Mouse (Mus musculus) MEL (cell line): ENCODE data around the gene Traf3ip2. TPM values are rescaled to one million over a fixed set of nuclear protein-coding genes. Genes with fewer than 3 reads are reported as not detected.

ENCODE experiments used
- DNase-seq: peaks from one replicate; pipeline ENCODE4 v3.0.0; 2011; ENCODE audit warnings: low read depth, low spot score
- H3K27ac ChIP-seq: 2 replicates; pipeline ENCODE4 v1.5.1; 2012; ENCODE audit warnings: low read depth, mild to moderate bottlenecking, control low read depth, low read length, moderate library complexity; ENCODE audit not compliant: control insufficient read depth
- H3K27me3 ChIP-seq, 2 experiments: fragments of 150-350 bp in 1 of 2; sonication (generic) in 1 of 2; 2 replicates each; pipeline ENCODE4 v1.6.1; 2012; ENCODE audit warnings: low read length in 2 of 2, mild to moderate bottlenecking in 2 of 2, improper control_type of control experiment in 1 of 2, moderate library complexity in 1 of 2; ENCODE audit not compliant: insufficient read depth in 2 of 2, control insufficient read depth in 1 of 2
- H3K36me3 ChIP-seq, 2 experiments: 2 replicates each; pipeline ENCODE4 v1.6.1; 2012 to 2014; ENCODE audit warnings: low read length in 2 of 2, improper control_type of control experiment in 1 of 2, inconsistent platforms in 1 of 2, mild to moderate bottlenecking in 1 of 2; ENCODE audit not compliant: insufficient read depth in 2 of 2, control insufficient read depth in 1 of 2
- H3K4me1 ChIP-seq, 2 experiments: fragments of 150-350 bp in 1 of 2; sonication (generic) in 1 of 2; 2 replicates each; pipeline ENCODE4 v1.6.1; 2012; ENCODE audit warnings: low read length in 2 of 2, improper control_type of control experiment in 1 of 2, mild to moderate bottlenecking in 1 of 2; ENCODE audit not compliant: insufficient read depth in 2 of 2, control insufficient read depth in 1 of 2
- H3K4me3 ChIP-seq, 2 experiments: fragments of 150-350 bp in 1 of 2; sonication (generic) in 1 of 2; 2 replicates each; pipeline ENCODE4 v1.5.1; 2012; ENCODE audit warnings: low read depth in 2 of 2, low read length in 2 of 2, mild to moderate bottlenecking in 2 of 2, moderate library complexity in 2 of 2, control low read depth in 1 of 2, improper control_type of control experiment in 1 of 2; ENCODE audit not compliant: control insufficient read depth in 1 of 2, insufficient read depth in 1 of 2
- H3K79me2 ChIP-seq: 2 replicates; pipeline ENCODE4 v1.6.1; 2012; ENCODE audit warnings: mild to moderate bottlenecking, low read length, moderate library complexity; ENCODE audit not compliant: control insufficient read depth, poor library complexity, insufficient read depth
- H3K9ac ChIP-seq: 2 replicates; pipeline ENCODE4 v1.6.1; 2012; ENCODE audit warnings: low read depth, mild to moderate bottlenecking, control low read depth, low read length, moderate library complexity; ENCODE audit not compliant: control insufficient read depth, poor library complexity, severe bottlenecking
- H3K9me3 ChIP-seq: fragments of 150-350 bp; sonication (generic); replicated peaks from 2 replicates; pipeline ENCODE4 v1.6.1; 2012; ENCODE audit warnings: mild to moderate bottlenecking, low read length, improper control_type of control experiment, moderate library complexity; ENCODE audit not compliant: insufficient read depth
- BHLHE40 ChIP-seq: IDR thresholded peaks from 2 replicates; pipeline ENCODE4 v1.6.1; 2012; ENCODE audit warnings: low read depth, mild to moderate bottlenecking, inconsistent platforms, low read length, improper control_type of control experiment, borderline replicate concordance
- CHD1 ChIP-seq: IDR thresholded peaks from 2 replicates; pipeline ENCODE4 v1.6.1; 2012; ENCODE audit warnings: low read depth, mild to moderate bottlenecking, inconsistent platforms, low read length, improper control_type of control experiment
- CHD2 ChIP-seq: IDR thresholded peaks from 2 replicates; pipeline ENCODE4 v1.6.1; 2011; ENCODE audit warnings: low read length, improper control_type of control experiment
- CTCF ChIP-seq, 3 experiments: IDR thresholded peaks in 2 of 3; conservative IDR thresholded peaks in 1 of 3; 2 replicates each; pipeline ENCODE4 v1.5.1; 2011 to 2012; ENCODE audit warnings: low read length in 3 of 3, low read depth in 2 of 3, mild to moderate bottlenecking in 2 of 3, improper control_type of control experiment in 1 of 3, inconsistent platforms in 1 of 3, mixed read lengths in 1 of 3, moderate library complexity in 1 of 3; ENCODE audit not compliant: control insufficient read depth in 1 of 3, insufficient read depth in 1 of 3, poor library complexity in 1 of 3, severe bottlenecking in 1 of 3
- EP300 ChIP-seq, 2 experiments: IDR thresholded peaks; 2 replicates each; pipeline ENCODE4 v1.6.1; 2011; ENCODE audit warnings: improper control_type of control experiment in 2 of 2, low read length in 2 of 2, low read depth in 1 of 2, mild to moderate bottlenecking in 1 of 2
- ETS1 ChIP-seq: IDR thresholded peaks from 2 replicates; pipeline ENCODE4 v1.6.1; 2012; ENCODE audit warnings: low read depth, mild to moderate bottlenecking, inconsistent platforms, low read length, improper control_type of control experiment, moderate library complexity
- GABPA ChIP-seq: IDR thresholded peaks from 2 replicates; pipeline ENCODE4 v1.6.1; 2012; ENCODE audit warnings: low read depth, mild to moderate bottlenecking, inconsistent platforms, low read length, improper control_type of control experiment, moderate library complexity
- GATA1 ChIP-seq: IDR thresholded peaks from 2 replicates; pipeline ENCODE4 v1.6.1; 2011; ENCODE audit warnings: low read depth, low read length, improper control_type of control experiment
- HCFC1 ChIP-seq: IDR thresholded peaks from 2 replicates; pipeline ENCODE4 v1.6.1; 2012; ENCODE audit warnings: low read depth, mild to moderate bottlenecking, inconsistent platforms, low read length, improper control_type of control experiment, moderate library complexity
- KAT2A ChIP-seq: conservative IDR thresholded peaks from 2 replicates; pipeline ENCODE4 v1.6.1; 2012; ENCODE audit warnings: low read depth, low read length, improper control_type of control experiment, inconsistent platforms
- MAFK ChIP-seq: IDR thresholded peaks from 2 replicates; pipeline ENCODE4 v1.6.1; 2011; ENCODE audit warnings: low read depth, mild to moderate bottlenecking, low read length, improper control_type of control experiment, borderline replicate concordance
- MAZ ChIP-seq: IDR thresholded peaks from 2 replicates; pipeline ENCODE4 v1.6.1; 2012; ENCODE audit warnings: low read depth, mild to moderate bottlenecking, inconsistent platforms, low read length, improper control_type of control experiment
- MYB ChIP-seq: IDR thresholded peaks from 2 replicates; pipeline ENCODE4 v1.6.1; 2011; ENCODE audit warnings: mild to moderate bottlenecking, low read depth, low read length, improper control_type of control experiment
- MYC ChIP-seq: IDR thresholded peaks from 2 replicates; pipeline ENCODE4 v1.6.1; 2011; ENCODE audit warnings: low read depth, mild to moderate bottlenecking, low read length, improper control_type of control experiment, moderate library complexity
- NELFE ChIP-seq: IDR thresholded peaks from 2 replicates; pipeline ENCODE4 v1.6.1; 2011; ENCODE audit warnings: low read depth, low read length, improper control_type of control experiment
- POLR2A ChIP-seq, 2 experiments: IDR thresholded peaks; 2 replicates each; pipeline ENCODE4 v1.6.1; 2011 to 2012; ENCODE audit warnings: low read length in 2 of 2, mild to moderate bottlenecking in 2 of 2, control low read depth in 1 of 2, improper control_type of control experiment in 1 of 2, low read depth in 1 of 2, moderate library complexity in 1 of 2; ENCODE audit not compliant: control insufficient read depth in 1 of 2, insufficient read depth in 1 of 2, poor library complexity in 1 of 2
- POLR2AphosphoS2 ChIP-seq: IDR thresholded peaks from 2 replicates; pipeline ENCODE4 v1.6.1; 2011; ENCODE audit warnings: low read length, improper control_type of control experiment
- RAD21 ChIP-seq: IDR thresholded peaks from 2 replicates; pipeline ENCODE4 v1.6.1; 2011; ENCODE audit warnings: mild to moderate bottlenecking, low read depth, low read length, improper control_type of control experiment
- RCOR1 ChIP-seq: IDR thresholded peaks from 2 replicates; pipeline ENCODE4 v1.6.1; 2012; ENCODE audit warnings: low read depth, mild to moderate bottlenecking, inconsistent platforms, low read length, improper control_type of control experiment
- SIN3A ChIP-seq: IDR thresholded peaks from 2 replicates; pipeline ENCODE4 v1.6.1; 2012; ENCODE audit warnings: low read length, improper control_type of control experiment, inconsistent platforms
- SMC3 ChIP-seq: IDR thresholded peaks from 2 replicates; pipeline ENCODE4 v1.6.1; 2011; ENCODE audit warnings: low read depth, low read length, improper control_type of control experiment
- TBP ChIP-seq: IDR thresholded peaks from 2 replicates; pipeline ENCODE4 v1.8.0; 2011; ENCODE audit warnings: low read depth, low read length, improper control_type of control experiment
- TCF12 ChIP-seq: IDR thresholded peaks from 2 replicates; pipeline ENCODE4 v1.6.1; 2014; ENCODE audit warnings: low read depth, mild to moderate bottlenecking, inconsistent platforms, low read length, improper control_type of control experiment, moderate library complexity
- UBTF ChIP-seq: IDR thresholded peaks from 2 replicates; pipeline ENCODE4 v1.6.1; 2012; ENCODE audit warnings: low read depth, mild to moderate bottlenecking, inconsistent platforms, low read length, improper control_type of control experiment, moderate library complexity, borderline replicate concordance; ENCODE audit not compliant: insufficient read depth
- USF2 ChIP-seq, 2 experiments: IDR thresholded peaks; 2 replicates each; pipeline ENCODE4 v1.6.1; 2011 to 2012; ENCODE audit warnings: improper control_type of control experiment in 2 of 2, low read length in 2 of 2, borderline replicate concordance in 1 of 2, inconsistent platforms in 1 of 2, low read depth in 1 of 2, mild to moderate bottlenecking in 1 of 2; ENCODE audit not compliant: insufficient read depth in 1 of 2
- ZC3H11A ChIP-seq: IDR thresholded peaks from 2 replicates; pipeline ENCODE4 v1.6.1; 2012; ENCODE audit warnings: low read depth, mild to moderate bottlenecking, inconsistent platforms, low read length, improper control_type of control experiment
- ZKSCAN1 ChIP-seq: IDR thresholded peaks from 2 replicates; pipeline ENCODE4 v1.6.1; 2012; ENCODE audit warnings: low read depth, mild to moderate bottlenecking, inconsistent platforms, low read length, improper control_type of control experiment, moderate library complexity
- polyA plus RNA-seq, 2 experiments: library from polyadenylated mRNA; stranded (reverse) in 1 of 2; unstranded in 1 of 2; fragments of >175 nt in 1 of 2; fragments of >200 nt in 1 of 2; gene quantifications; 2 replicates each; pipeline versions ENCODE4 v1.2.1 to v1.2.4; 2012; ENCODE audit warnings: low replicate concordance in 2 of 2, low read depth in 1 of 2; ENCODE audit not compliant: insufficient read length in 2 of 2, insufficient read depth in 1 of 2, missing spikeins in 1 of 2
- total RNA-seq: library from RNA; depleted of rRNA; stranded (reverse); fragments of 300-350 nt; gene quantifications from 2 replicates; pipeline ENCODE4 v1.2.3, GENCODE M21; 2012

Traf3ip2 gene
- total and polyA plus RNA-seq, 3 experiments = 1.3 to 3.0 TPM; not detected in 1

DNA sequence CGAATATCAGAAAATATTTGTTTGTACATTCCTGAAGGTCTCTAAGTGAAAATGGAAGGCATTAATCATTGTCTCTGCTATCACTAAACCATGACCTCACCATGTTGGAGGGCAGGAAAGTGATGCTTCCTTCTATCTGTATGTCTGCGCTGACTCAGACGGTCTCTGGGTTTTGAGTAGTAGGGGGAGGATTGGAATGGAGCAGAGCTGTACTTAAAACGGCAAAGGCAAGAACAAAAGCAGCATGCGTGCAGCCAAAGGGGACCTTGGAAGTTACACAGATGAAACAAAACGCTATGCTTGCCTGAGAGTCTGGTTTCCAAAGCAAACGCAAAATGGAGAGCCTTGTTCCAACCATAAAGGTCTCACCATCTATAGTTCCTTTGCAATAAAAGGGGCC, 41.7 kb upstream of the Traf3ip2 start:
- no peak overlapping the region for H3K27ac ChIP-seq
- H3K27me3 ChIP-seq = no peaks in the 10 kb centered on the region; a peak in 1 of 4 replicates
- no peaks in the 10 kb centered on the region for H3K79me2 ChIP-seq
- TF ChIP-seq HCFC1 (no peak), EP300 (IDR thresholded peaks at IDR 0.05; ENCODE audit: low read depth in 1 of 2, low read length in 2 of 2) (no peak), BHLHE40 (no peak), SMC3 (no peak), RCOR1 (no peak), ZC3H11A (no peak), CHD1 (no peak), CTCF (IDR thresholded peaks at IDR 0.05 in 2 of 3, conservative IDR thresholded peaks at IDR 0.05 in 1 of 3; ENCODE audit: control insufficient read depth in 1 of 3, insufficient read depth in 1 of 3, low read depth in 2 of 3, low read length in 3 of 3, poor library complexity in 1 of 3, severe bottlenecking in 1 of 3) (no peak), POLR2AphosphoS2 (no peak), MAZ (no peak), MYC (no peak), UBTF (no peak), MAFK (no peak), ETS1 (no peak), GABPA (no peak), GATA1 (no peak), MYB (no peak)
- H3K4me3 ChIP-seq = no peak overlapping the region
- H3K36me3 ChIP-seq = no peaks in the 10 kb centered on the region
- H3K9ac ChIP-seq = no peak overlapping the region
- H3K4me1 ChIP-seq = no peaks in the 10 kb centered on the region
- no peak for DNase-seq
- no peaks in the 10 kb centered on the region for H3K9me3 ChIP-seq

- Histone ChIP-seq H3K9me3 (no peaks in the 10 kb centered on the region), H3K4me3 (no peak overlapping the region), H3K27me3 (no peaks in the 10 kb centered on the region; a peak in 1 of 4 replicates), H3K36me3 (no peaks in the 10 kb centered on the region), H3K9ac (no peak overlapping the region), H3K79me2 (no peaks in the 10 kb centered on the region), H3K27ac (no peak overlapping the region), H3K4me1 (no peaks in the 10 kb centered on the region)
- TF ChIP-seq POLR2A (IDR thresholded peaks at IDR 0.05; ENCODE audit: control insufficient read depth in 1 of 2, insufficient read depth in 1 of 2, low read depth in 1 of 2, low read length in 2 of 2, poor library complexity in 1 of 2) (no peak), TBP (no peak), ZKSCAN1 (no peak), MYB (no peak), BHLHE40 (no peak), TCF12 (no peak), CHD1 (no peak), SIN3A (no peak), POLR2AphosphoS2 (no peak), CTCF (IDR thresholded peaks at IDR 0.05 in 2 of 3, conservative IDR thresholded peaks at IDR 0.05 in 1 of 3; ENCODE audit: control insufficient read depth in 1 of 3, insufficient read depth in 1 of 3, low read depth in 2 of 3, low read length in 3 of 3, poor library complexity in 1 of 3, severe bottlenecking in 1 of 3) (no peak), CHD2 (no peak), USF2 (IDR thresholded peaks at IDR 0.05; ENCODE audit: borderline replicate concordance in 1 of 2, insufficient read depth in 1 of 2, low read depth in 1 of 2, low read length in 2 of 2) (no peak), NELFE (no peak), ZC3H11A (no peak), RAD21 (no peak), KAT2A (no peak)
- DNase-seq = no peak
Observed at GRCm38 (mm10) chr10:39572050-39572671, 40.6 kb upstream of the Traf3ip2 start.
